Mouse (Mus musculus) right cerebral cortex, postnatal 25 days (tissue): Measurements from ENCODE around the gene Tubg1.

Source experiments
- DNase-seq: peaks from one replicate; pipeline ENCODE4 v3.0.0; 2022

Gene Tubg1

DNA sequence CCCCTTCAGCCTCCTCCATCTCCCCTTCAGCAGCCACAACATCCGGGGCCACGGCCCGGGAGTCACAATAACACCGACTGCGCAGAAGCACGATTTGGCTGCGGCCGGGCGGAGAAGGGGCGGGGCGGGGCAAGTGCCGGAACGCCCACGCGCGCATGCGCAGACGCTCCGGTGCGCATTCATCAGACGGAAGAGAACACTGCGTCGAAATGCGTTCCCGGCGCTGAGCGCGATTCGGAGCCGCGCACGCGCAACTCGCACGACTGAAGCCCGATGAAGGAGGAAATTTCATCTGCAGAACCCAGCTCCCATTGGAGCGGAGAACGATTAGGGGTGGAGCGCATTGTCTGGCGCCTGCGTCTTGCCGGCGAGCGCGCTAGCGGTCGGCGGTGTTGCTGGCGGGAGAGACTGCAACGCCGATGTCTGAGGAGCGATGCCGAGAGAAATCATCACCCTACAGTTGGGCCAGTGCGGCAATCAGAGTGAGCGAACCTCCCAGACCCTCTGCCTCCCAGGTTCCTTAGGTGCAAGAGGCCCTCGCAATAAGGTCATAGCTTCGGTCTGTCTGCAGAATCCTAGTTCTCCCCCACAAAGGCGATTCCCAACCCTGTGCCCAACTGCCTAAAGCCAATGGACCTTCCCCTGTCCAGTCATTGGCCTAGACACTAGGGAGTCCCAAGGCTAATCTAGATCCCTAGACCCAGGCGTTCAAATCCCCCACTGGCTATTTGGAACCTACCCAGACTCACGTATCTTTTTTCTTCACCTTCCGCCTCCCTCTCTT, at the start of gene Tubg1, which contains the start of gene Retreg3:
Gene Tubg1, plus strand, starts transcription at position 178 of the 784 bp plus-strand sequence.
Gene Retreg3, minus strand, starts transcription at position 133 of the 784 bp plus-strand sequence.
- DNase-seq: peak; percentile 98

DNA sequence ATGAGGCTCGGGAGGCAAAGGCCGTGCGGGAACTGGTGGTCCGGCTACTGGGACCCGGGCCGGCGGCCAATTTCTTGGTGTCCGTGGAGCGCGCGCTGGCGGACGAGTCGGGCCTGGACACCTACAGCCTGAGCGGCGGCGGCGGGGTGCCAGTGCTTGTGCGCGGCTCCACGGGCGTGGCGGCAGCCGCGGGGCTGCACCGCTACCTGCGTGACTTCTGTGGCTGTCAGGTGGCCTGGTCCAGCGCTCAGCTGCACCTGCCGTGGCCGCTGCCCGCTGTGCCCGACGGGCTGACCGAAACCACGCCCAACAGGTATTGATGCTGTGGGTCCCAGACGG, 49.6 kb upstream of the Tubg1 start:
- no peak for DNase-seq

DNA sequence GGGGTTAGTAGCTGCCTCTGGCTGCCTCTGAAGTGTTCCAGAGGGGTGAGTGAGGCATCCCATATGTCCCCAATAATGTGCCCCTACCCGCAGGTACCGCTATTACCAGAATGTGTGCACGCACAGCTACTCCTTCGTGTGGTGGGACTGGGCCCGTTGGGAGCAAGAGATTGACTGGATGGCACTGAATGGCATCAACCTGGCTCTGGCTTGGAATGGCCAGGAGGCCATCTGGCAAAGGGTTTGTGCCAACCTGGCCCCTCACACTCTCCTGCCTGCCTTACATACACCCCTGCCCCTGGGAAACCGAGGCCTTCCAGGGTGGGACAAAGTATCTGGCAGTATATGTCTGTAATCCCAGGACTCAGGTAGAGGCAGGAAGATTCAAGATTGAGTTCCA, 48.8 kb upstream of the Tubg1 start:
- DNase-seq: no peak

DNA sequence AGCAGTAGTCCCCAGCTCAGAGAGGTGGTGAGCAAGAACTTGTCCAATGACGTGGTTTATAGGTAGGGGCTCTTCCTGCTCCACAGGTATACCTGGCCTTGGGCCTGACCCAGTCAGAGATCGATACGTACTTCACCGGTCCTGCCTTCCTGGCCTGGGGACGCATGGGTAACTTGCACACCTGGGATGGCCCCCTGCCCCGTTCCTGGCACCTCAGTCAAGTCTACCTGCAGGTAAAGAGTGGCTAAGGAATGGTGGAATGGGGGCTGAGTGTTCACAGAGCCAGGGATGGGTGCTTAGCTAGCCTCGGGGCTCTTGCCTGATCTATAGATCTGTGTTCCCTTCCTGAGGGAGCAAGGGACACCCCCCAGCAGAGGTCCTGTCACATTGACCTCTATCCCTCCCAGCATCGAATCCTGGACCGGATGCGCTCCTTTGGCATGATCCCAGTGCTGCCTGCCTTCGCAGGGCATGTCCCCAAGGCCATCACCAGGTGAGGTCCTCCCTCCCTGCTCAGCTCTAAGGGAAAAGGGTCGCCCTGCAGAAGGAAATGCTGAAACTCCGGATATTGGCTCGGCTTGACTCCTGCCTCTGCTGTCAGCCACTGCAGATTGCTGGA, 47.8 kb upstream of the Tubg1 start:
- DNase-seq: no peak

DNA sequence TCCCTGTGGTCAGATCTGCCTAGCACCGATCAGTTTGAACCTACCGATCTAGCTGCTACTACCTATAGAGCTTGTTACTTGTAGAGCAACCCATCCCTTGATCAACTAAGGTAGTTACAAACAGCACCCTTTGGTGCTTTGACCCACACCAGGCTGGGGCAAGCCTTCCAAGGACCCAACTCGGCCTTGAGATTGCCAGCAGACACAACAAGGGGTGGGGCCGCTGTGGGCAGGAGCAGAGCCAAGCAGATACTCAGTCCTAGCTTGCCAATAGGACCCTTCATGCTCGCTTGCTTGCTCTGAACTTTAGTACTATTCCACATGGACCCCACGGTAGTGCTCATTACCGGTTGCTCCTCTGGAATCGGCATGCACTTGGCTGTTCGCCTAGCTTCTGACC, 41.6 kb upstream of the Tubg1 start, which contains the start of gene Hsd17b1:
Gene Hsd17b1, plus strand, starts transcription at position 291 of the 400 bp plus-strand sequence.
- DNase-seq: no peak

DNA sequence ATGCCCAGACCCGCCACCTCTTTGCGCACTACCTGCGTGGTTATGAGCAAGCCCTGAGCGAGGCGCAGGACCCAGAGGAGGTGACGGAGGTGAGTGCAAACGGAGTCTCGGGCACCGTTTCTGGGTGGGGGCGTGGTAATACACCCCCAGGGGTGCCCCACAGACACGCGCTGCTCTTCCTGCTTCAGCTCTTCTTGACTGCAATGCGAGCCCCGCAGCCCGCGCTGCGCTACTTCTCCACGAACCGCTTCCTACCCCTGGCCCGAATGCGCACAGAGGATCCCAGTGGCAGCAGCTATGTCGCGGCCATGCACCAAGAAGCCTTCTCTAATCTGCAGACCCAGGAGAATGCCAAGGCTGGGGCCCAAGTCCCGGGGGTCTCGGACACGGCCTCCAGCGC, 40.0 kb upstream of the Tubg1 start:
- no peak for DNase-seq

DNA sequence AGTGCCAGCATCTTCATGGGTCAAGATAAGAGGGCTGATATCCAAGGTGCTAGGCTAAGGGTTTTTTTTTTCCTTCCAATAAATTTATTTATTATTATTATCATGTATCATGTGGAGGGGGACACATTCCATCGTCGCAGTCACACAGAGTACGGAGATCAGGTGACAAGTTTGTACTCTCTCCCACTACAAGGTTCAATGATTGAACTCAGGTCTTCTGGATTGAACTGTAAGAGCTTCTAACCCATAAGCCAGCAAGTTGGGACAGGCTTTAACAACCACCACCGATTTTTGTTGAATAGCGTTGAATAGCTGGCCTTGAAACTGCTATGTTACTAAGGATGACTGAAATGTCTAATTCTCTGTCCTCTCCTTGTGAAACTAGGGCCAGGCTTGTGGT, 39.3 kb upstream of the Tubg1 start:
- DNase-seq: no peak

DNA sequence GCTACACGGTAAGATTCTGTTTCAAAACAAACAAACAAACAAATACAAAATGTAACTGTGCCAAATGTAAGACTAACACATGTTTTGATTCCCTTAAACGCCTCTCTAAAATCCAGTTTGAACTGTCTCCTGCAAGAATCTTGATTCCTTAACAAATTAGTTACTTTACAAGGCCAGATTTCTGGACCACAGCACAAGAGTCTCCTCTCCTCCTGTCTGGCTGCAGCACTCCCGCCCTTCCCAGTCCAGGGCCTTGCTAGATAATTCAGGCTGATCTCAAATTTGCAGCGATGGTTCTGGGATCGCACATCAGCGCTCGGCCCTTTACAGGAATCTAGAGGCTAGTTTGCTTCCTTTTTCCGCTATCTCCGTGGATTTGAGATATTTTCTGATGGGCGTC, 38.1 kb upstream of the Tubg1 start:
- no peak for DNase-seq

DNA sequence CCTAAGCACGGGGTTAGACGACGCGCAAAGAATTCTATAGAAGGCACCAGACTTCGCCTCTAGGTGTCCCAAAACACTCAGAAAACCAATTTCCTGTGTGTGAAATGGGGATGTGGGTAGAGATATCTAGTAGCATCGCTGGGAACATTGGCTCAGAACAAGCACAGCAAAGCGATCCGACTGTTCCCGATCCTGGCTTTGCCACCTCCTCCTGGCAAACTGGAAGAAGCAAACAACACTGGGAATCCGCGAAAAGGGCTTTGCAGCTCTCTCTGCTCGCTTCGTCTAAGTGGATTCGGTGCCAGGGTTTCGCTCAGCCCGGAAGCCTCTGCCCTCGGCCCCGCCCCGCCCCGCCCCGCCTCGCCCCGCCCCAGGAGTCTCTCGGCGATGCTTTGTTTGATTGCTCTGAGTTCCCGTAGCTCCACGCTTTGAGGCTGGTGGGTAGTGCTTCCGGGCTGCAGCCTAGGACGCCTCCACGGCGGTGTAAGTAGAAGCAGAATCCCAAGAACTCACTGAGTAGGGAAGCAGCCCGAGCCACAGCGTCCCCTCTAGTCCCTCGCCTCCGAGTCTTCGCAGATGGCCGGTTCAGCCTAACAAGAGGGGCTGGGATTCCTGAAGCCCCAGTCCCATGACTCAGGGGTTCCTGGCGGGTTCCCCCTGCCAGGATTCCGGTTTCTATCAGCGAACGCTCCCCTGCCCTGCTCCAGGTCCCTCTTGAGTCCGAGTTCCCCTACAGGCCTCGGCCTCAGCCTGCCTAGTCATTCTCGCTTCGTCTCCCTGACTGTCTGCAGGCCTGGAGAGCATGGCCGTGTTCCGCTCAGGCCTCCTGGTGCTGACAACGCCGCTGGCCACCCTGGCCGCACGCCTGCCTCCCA, 37.3 kb upstream of the Tubg1 start, which contains the start of gene Coasy:
Gene Coasy, plus strand, starts transcription at position 358 of the 875 bp plus-strand sequence.
- peak; percentile 90 for DNase-seq

DNA sequence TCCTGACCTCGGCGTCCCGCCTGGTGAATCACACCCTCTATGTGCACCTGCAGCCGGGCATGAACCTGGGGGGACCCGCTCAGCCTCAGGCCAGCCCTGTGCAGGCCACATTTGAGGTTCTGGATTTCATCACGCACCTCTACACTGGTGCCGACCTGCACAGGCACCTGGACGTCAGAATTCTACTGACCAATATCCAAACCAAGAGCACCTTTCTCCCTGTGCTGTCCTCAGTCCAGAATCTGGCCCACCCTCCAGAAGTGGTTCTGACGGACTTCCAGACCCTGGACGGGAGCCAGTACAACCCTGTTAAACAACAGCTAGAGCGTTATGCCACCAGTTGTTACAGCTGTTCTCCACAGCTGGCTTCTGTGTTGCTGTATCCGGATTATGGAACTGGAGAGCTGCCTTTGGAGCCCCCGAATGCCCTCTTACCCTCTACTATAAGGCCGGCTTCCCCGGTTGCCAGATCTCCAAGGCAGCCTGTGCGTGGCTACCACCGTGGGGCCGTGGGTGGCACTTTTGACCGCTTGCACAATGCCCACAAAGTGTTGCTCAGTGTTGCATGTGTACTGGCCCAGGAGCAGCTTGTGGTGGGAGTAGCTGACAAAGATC, 36.5 kb upstream of the Tubg1 start:
- no peak for DNase-seq

DNA sequence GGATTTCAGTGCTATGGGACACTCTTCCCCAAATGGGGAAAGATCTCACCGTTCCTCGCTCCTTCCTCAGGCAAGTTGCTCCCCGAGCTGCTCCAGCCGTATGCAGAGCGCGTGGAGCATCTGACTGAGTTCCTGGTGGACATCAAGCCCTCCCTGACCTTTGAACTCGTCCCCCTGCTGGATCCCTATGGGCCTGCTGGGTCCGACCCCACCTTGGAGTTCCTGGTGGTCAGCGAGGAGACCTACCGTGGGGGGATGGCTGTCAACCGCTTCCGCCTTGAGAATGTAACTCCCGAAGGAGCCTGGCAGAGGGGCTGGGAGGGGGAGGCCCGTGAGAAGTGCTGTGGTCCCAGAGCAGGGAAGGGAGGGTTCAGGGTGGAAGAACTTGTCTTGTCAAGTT, 35.5 kb upstream of the Tubg1 start:
- no peak for DNase-seq

DNA sequence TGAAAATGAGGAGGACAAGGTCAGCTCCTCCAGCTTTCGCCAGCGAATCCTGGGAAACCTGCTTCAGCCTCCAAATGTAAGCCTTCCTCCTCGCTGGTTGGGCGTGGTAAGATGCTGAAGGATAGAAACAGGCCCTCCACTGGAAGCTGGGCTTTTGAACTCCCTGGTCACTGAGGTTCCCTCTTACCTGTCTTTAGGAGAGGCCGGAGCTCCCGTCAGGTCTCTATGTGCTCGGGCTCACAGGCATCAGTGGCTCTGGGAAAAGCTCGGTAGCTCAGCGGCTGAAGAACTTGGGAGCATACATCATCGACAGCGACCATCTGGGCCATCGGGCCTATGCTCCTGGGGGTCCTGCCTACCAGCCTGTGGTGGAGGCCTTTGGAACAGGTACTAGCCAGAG, 34.9 kb upstream of the Tubg1 start:
- no peak for DNase-seq

DNA sequence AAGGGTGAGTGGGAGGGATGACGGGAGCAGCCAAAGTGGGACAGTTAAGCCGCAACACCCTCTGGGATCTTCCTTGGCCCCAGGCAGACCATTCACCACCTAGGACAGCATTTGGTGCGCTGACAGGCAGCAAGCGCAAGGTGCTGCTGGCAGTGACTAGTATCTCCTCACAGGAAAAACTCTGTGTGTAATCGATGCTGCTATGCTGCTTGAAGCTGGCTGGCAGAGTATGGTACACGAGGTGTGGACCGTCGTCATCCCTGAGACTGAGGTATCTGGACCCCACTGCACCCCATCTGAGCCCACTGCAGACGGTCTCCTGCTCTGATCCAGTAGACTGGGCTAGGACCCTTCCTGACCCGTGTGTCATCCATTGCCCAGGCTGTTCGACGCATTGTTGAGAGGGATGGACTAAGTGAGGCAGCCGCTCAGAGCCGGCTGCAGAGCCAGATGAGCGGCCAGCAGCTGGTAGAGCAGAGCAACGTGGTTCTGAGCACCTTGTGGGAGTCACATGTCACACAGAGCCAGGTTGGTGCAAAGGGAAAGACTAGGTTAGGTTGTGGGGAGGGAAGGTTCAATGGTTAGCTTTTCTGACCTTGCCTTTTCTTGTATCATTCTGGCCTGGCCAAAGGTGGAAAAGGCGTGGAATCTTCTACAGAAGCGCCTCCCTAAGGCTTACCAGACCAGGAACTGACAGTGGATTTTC, 34.0 kb upstream of the Tubg1 start:
- no peak for DNase-seq

DNA sequence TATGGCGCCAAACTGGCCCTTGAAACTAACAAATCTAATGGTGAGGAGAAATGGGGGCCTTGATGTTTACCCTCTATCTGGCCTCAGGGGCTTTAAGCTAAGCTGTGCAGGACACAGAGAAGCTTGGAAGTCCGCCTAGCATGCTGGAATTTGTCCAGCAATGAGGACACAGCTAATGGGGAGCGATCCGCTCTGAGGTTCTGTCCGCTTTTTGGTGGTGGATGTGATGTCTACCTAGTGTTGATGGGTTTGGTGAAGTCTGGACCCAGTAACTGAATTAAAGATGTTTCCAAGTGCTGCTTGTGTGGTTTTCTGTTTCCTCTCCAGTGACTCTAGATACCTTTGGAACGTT, 33.4 kb upstream of the Tubg1 start:
- DNase-seq: no peak

DNA sequence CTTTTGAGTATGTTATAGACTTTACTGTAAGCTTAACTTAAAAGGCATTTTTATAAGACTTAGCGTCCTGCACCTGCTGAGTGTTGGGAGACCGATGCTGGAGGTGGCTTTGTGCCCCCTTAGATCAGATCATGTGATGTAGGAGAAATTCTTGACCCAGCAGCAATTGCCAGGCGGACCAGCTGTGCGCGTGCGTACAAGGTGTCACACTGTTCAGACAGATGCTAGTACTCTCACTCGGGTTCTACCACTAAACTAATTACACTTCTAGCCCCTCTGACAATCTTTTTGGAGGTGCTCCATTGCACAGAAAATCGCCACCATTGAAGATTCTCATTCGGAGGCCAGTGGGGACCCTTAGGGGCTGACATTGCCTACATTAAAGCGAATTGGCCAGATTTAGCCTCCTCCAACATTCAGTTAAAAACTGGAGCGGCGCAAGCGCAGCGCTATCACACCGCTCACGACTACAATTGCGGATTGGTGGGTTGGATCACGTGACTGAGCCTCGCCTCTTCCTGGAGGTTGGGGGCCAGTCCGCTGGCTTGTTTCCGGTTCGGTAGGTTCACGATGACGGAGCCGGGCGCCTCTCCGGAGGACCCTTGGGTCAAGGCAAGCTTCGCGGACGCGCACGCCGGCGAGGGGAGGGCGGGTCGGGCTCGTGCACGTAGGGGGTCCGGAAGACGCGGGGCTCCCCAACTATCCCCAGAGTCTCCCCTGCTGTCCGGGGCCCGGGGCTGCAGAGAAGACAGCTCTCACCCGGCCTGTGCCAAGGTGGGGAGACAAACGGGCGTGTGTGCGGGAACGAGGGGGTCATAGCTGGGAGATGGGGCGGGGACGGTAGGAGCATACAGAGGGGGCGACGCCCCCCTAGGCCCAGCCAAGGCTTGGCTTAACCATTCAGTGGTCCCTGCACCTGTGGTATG, 32.7 kb upstream of the Tubg1 start, which contains the start of gene Mlx:
Gene Mlx, plus strand, starts transcription at position 522 of the 926 bp plus-strand sequence.
- peak; percentile 89 for DNase-seq

DNA sequence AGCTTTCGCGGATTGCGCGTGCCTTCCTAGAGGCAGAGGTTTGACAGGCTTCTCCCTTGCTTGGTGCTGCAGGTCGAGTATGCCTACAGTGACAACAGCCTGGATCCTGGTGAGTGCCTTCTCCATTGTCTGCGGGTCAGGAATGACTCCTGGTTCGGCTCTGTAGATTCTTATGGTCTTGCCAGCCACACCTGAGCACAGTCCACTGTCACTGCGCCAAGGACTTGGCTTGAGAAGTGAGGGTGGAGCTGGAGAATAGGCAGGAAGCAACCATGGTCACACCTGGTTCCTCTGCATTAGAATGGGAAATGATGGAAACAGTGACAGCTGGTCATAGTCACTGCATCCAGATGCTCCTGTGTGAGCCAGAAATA, 32.1 kb upstream of the Tubg1 start:
- no peak for DNase-seq

DNA sequence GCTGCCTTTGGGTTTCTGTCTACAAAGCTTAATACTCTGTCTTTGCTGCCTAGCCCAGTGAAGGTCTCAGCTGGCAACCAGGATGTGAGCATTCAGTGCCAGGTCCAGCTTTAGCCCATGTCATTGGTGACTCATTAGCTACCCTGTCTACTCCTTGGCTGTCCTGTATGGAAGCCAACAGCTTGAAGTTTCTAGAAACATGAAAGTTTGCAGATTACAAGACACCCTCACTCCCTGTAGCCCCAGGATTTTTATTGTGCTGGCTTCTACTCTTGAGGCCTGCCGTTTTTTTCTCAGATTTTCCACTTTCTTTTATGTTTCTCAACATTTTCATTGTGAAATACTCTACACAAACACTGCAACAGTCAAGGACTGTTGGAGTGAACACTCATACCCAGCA, 29.8 kb upstream of the Tubg1 start:
- no peak for DNase-seq

DNA sequence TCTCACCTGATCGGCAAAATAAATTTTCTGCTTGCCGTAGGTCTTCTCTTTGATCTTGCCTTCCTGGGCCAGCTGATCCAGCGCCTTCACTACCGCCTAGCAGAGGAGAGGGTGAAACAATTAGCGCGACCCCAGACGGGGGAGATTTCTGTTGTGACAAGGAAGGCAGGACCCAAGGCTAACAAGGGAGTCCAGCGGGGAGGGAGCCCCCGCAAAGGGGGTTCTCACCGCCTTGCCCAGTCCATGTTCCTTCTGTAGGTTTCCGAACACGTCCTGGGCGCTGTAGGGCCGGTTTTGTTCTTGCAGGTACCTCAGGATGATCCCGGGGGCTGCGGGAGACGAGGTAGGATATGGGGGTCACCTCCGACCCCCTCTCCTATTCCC, 24.8 kb upstream of the Tubg1 start:
- DNase-seq: no peak

DNA sequence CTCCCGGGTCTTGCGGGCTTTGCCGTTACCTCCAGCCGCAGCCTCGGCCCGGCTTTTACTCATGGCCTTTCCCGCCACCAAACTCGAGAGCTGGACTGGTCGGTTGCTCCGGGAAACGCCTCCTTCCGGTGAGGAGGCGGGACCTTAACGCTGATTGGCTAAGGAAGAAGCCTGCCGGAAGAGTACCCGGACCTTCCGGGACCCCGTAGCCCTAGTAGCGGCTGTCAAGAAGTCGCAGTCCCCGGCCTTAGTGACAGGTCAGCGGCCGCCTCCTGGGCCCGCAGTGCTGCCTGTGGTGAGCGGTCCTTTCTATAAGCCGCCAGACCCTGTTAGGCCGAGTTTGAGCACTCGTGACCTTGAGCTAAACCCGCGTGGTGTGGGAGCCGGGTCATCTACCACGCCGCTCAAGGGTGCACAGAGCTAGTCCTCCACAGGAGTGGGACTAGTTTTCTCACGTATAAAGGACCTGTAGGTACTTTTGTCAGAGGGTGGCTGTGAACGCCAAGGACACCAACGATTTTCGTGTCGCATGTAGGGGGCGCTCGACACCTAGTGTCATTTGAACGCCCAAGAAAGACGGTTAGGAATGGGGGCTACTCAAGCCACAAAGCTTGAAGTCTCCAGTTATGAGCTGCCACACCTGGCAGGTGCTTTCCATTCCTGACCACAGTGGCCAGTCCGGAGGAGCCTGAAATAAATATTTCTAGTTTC, 24.3 kb upstream of the Tubg1 start, which contains the start of gene Psmc3ip:
Gene Psmc3ip, minus strand, starts transcription at position 123 of the 711 bp plus-strand sequence.
- DNase-seq: peak; percentile 94

DNA sequence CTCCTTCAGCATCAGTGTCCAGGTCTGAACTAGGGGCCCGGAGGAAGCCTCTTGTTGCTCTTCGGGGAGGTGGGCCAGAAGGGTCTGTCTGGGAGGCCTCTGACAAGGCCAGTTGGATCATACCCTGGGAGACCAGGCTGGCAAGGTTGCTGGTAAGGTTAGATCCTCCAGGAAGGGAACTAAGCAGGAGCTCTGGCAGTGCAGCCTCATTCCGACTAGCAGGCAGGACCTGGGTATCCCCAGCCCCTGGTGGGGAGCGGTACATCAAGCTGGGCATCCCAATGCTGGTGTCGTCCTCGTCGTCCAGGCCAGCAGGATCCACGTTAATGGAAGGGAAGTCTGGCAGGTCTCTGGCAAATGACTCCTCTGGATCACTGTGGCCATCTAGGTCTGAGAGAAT, 21.5 kb upstream of the Tubg1 start:
- DNase-seq: no peak

DNA sequence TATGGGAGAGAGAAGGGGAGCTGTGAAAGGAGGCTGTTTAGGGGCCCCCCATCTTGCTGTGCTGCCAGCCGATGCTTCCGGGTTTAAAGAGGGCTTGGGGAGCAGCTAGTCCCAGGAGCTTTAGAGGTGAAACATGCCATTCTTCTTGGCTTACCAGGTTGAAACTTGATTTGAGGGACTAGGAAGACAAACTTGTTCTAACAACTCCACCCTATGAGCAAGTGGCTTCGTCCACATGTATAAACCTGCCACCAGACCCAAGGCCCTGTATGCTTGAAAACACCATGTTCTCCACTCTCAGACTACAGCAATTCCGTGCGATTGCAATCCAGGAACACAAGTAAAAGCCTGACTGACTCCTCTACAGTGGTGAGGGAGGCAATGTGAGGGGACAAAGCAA, 16.7 kb upstream of the Tubg1 start:
- DNase-seq: no peak
